Mouse (Mus musculus) neural tube, embryonic 11.5 days (tissue): ENCODE data around the gene Senp7. TPM values are rescaled to one million over a fixed set of nuclear protein-coding genes. Genes with fewer than 3 reads are reported as not detected.

Source experiments
- ATAC-seq: fragments of 200-750 bp; cut with Nextera tagmentation; 2 replicates; pipeline ENCODE4 v1.8.0; 2017; ENCODE audit warnings: moderate number of reproducible peaks, mild to moderate bottlenecking, moderate TSS enrichment, moderate library complexity; ENCODE audit not compliant: insufficient read depth, low FRiP score, low TSS enrichment
- DNase-seq: peaks from one replicate; pipeline ENCODE4 v3.0.0-alpha.2; 2015; ENCODE audit warnings: low spot score
- H3K27ac ChIP-seq: fragments of 300-500 bp; sonication (generic); 2 replicates; pipeline ENCODE4 v1.5.1; 2014; ENCODE audit warnings: low read depth, mild to moderate bottlenecking, low read length
- H3K27me3 ChIP-seq: fragments of 300-500 bp; sonication (generic); 2 replicates; pipeline ENCODE4 v1.6.1; 2014; ENCODE audit warnings: mild to moderate bottlenecking, low read length, mixed read lengths; ENCODE audit not compliant: control insufficient read depth, insufficient read depth
- H3K36me3 ChIP-seq: fragments of 300-500 bp; sonication (generic); 2 replicates; pipeline ENCODE4 v1.6.1; 2014; ENCODE audit warnings: mild to moderate bottlenecking, low read length, moderate library complexity, mixed read lengths; ENCODE audit not compliant: control insufficient read depth, insufficient read depth
- H3K4me1 ChIP-seq: fragments of 300-500 bp; sonication (generic); 2 replicates; pipeline ENCODE4 v1.6.1; 2014; ENCODE audit warnings: low read length, mixed read lengths; ENCODE audit not compliant: control insufficient read depth, insufficient read depth
- H3K4me2 ChIP-seq: fragments of 300-500 bp; sonication (generic); 2 replicates; pipeline ENCODE4 v1.6.1; 2014; ENCODE audit warnings: low read depth, mild to moderate bottlenecking, moderate library complexity
- H3K4me3 ChIP-seq: fragments of 300-500 bp; sonication (generic); 2 replicates; pipeline ENCODE4 v1.5.1; 2014; ENCODE audit warnings: low read depth, low read length
- H3K9ac ChIP-seq: fragments of 300-500 bp; sonication (generic); 2 replicates; pipeline ENCODE4 v1.6.1; 2014; ENCODE audit warnings: mild to moderate bottlenecking, low read length
- H3K9me3 ChIP-seq: fragments of 300-500 bp; sonication (generic); 2 replicates; pipeline ENCODE4 v1.6.1; 2016; ENCODE audit warnings: low read length; ENCODE audit not compliant: control insufficient read depth
- WGBS: fragments of 180-500 bp; shearing (Covaris S2); extraction: QIAGEN DNeasy Blood & Tissue Kit; methylation state at CpG from one replicate; pipeline ENCODE4 v1.1.7; 2014; 5-methylcytosine and 5-hydroxymethylcytosine counted together
- polyA plus RNA-seq: library from polyadenylated mRNA; unstranded; fragments of >200 nt; fragmentation: Nextera tagmentation; extraction: Ambion mirVana; gene quantifications from 2 replicates; pipeline ENCODE4 v1.2.1, GENCODE M21; 2014

Senp7 gene
- polyA plus RNA-seq, 1 experiment from 2014 or later, result 41.7 TPM

GRCm38 (mm10) chr16:56074122-56074521 lies 26.0 kb downstream of the Senp7 start:
- ATAC-seq (no peak), DNase-seq (no peak)
- Histone ChIP-seq H3K4me2 (no peak overlapping the region), H3K9ac (no peak overlapping the region), H3K27me3 (no peaks in the 10 kb centered on the region), H3K4me1 (peaks cover 4% of the 10 kb centered on the region; the same call in 1 of the 2 replicates), H3K4me3 (no peak overlapping the region), H3K27ac (no peak overlapping the region), H3K36me3 (no peaks in the 10 kb centered on the region), H3K9me3 (no peaks in the 10 kb centered on the region)
- 85% methylated on average over 1 of the region's 1 CpGs for WGBS

- ATAC-seq, result peak; percentile 1; the same call in 1 of the 2 replicates
- Histone ChIP-seq H3K9me3 (no peaks in the 10 kb centered on the region), H3K9ac (no peak overlapping the region), H3K4me1 (peaks cover 4% of the 10 kb centered on the region; the same call in 1 of the 2 replicates), H3K27me3 (no peaks in the 10 kb centered on the region), H3K4me2 (no peak overlapping the region), H3K36me3 (no peaks in the 10 kb centered on the region), H3K4me3 (no peak overlapping the region), H3K27ac (no peak overlapping the region)
- 82% methylated on average over 5 of the region's 5 CpGs for WGBS
- no peak for DNase-seq
Measured at GRCm38 (mm10) chr16:56074565-56074964, 26.4 kb downstream of the Senp7 start.

- WGBS, result under 1% methylated on average over 39 of the region's 66 CpGs
- peak overlapping the region; percentile 73 for H3K4me3 ChIP-seq
- H3K36me3 ChIP-seq, result no peaks in the 10 kb centered on the region
- DNase-seq (peak; percentile 93), ATAC-seq (peak; percentile 92)
- no peaks in the 10 kb centered on the region for H3K27me3 ChIP-seq
- peak overlapping the region; percentile 50 for H3K4me2 ChIP-seq
- peak overlapping the region; percentile 47 for H3K9ac ChIP-seq
- no peaks in the 10 kb centered on the region for H3K9me3 ChIP-seq
- H3K27ac ChIP-seq, result peak overlapping the region; percentile 93
- peaks cover 4% of the 10 kb centered on the region; the same call in 1 of the 2 replicates for H3K4me1 ChIP-seq
Measured at GRCm38 (mm10) chr16:56075222-56076111, 27.3 kb downstream of the Senp7 start.

GRCm38 (mm10) chr16:56076121-56076869 lies 28.2 kb downstream of the Senp7 start:
- Histone ChIP-seq H3K4me2 (peak overlapping the region; percentile 50), H3K27me3 (no peaks in the 10 kb centered on the region), H3K4me1 (peaks cover 4% of the 10 kb centered on the region; the same call in 1 of the 2 replicates), H3K27ac (peak overlapping the region; percentile 93), H3K4me3 (peak overlapping the region; percentile 73), H3K9me3 (no peaks in the 10 kb centered on the region), H3K36me3 (no peaks in the 10 kb centered on the region), H3K9ac (peak overlapping the region; percentile 47)
- ATAC-seq (no peak), DNase-seq (no peak)
- 13% methylated on average over 11 of the region's 11 CpGs for WGBS

- H3K9me3 ChIP-seq, result no peaks in the 10 kb centered on the region
- peaks cover 4% of the 10 kb centered on the region; the same call in 1 of the 2 replicates for H3K4me1 ChIP-seq
- no peak overlapping the region for H3K4me2 ChIP-seq
- no peak overlapping the region for H3K9ac ChIP-seq
- no peak overlapping the region for H3K4me3 ChIP-seq
- no peaks in the 10 kb centered on the region; the same call in 1 of the 2 replicates for H3K36me3 ChIP-seq
- WGBS, result 89% methylated on average over 1 of the region's 1 CpGs
- no peak overlapping the region for H3K27ac ChIP-seq
- DNase-seq (no peak), ATAC-seq (no peak)
- H3K27me3 ChIP-seq, result no peaks in the 10 kb centered on the region
Measured at GRCm38 (mm10) chr16:56079419-56079818, 31.3 kb downstream of the Senp7 start.

GRCm38 (mm10) chr16:56081691-56082090 lies 33.6 kb downstream of the Senp7 start:
- Histone ChIP-seq H3K9me3 (no peaks in the 10 kb centered on the region), H3K9ac (no peak overlapping the region), H3K4me2 (no peak overlapping the region), H3K27me3 (no peaks in the 10 kb centered on the region), H3K4me1 (no peaks in the 10 kb centered on the region; the same call in 1 of the 2 replicates), H3K36me3 (no peaks in the 10 kb centered on the region; the same call in 1 of the 2 replicates), H3K4me3 (no peak overlapping the region), H3K27ac (no peak overlapping the region)
- DNase-seq, result no peak
- no peak for ATAC-seq
- WGBS, result 91% methylated on average over 4 of the region's 4 CpGs

- Histone ChIP-seq H3K9ac (no peak overlapping the region), H3K9me3 (no peaks in the 10 kb centered on the region), H3K27me3 (no peaks in the 10 kb centered on the region), H3K27ac (no peak overlapping the region), H3K4me3 (no peak overlapping the region), H3K36me3 (no peaks in the 10 kb centered on the region; the same call in 1 of the 2 replicates), H3K4me1 (no peaks in the 10 kb centered on the region), H3K4me2 (no peak overlapping the region)
- ATAC-seq (no peak), DNase-seq (no peak)
- WGBS, result 98% methylated on average over 2 of the region's 2 CpGs
Measured at GRCm38 (mm10) chr16:56086336-56086735, 38.2 kb downstream of the Senp7 start.

GRCm38 (mm10) chr16:56090385-56090784 lies 42.2 kb downstream of the Senp7 start:
- WGBS, result 95% methylated on average over 2 of the region's 2 CpGs
- Histone ChIP-seq H3K9me3 (no peaks in the 10 kb centered on the region), H3K4me2 (no peak overlapping the region), H3K4me3 (no peak overlapping the region), H3K36me3 (no peaks in the 10 kb centered on the region), H3K27me3 (no peaks in the 10 kb centered on the region), H3K4me1 (no peaks in the 10 kb centered on the region), H3K27ac (no peak overlapping the region), H3K9ac (no peak overlapping the region)
- DNase-seq (no peak), ATAC-seq (no peak)
